Mouse (Mus musculus): ENCODE results near the gene Tbp. TPM values are rescaled to one million over a fixed set of nuclear protein-coding genes. Genes with fewer than 3 reads are reported as not detected.
"Not testable (repeated sequence)": the region's sequence is repeated elsewhere in the genome, so short reads cannot be mapped to it uniquely, and the experiment has no call there.

Tbp gene
- total and polyA plus RNA-seq, 2 experiments from 2014 or later: 16.5 to 22.5 TPM

GRCm38 (mm10) chr17:15535943-15536342, 36.3 kb downstream of the Tbp start:
- Histone ChIP-seq H3K4me1 (ENCODE audit: control insufficient read depth, insufficient read depth) (peaks cover 3% of the 10 kb centered on the region; the same call in 1 of the 2 replicates), H3K9me3 (replicated peaks; ENCODE audit: control insufficient read depth, low read length) (no peaks in the 10 kb centered on the region), H3K27me3 (ENCODE audit: control insufficient read depth, insufficient read depth, low read length) (peaks cover 12% of the 10 kb centered on the region; the same call in 1 of the 2 replicates), H3K36me3 (replicated peaks; ENCODE audit: control insufficient read depth, insufficient read depth, low read length) (no peaks in the 10 kb centered on the region), H3K27ac (ENCODE audit: low read depth) (no peak overlapping the region), H3K4me2 (ENCODE audit: low read depth, low read length) (peak overlapping the region; percentile 85), H3K9ac (replicated peaks; ENCODE audit: low read depth, low read length) (no peak overlapping the region), H3K4me3 (ENCODE audit: low read depth, low read length) (peak overlapping the region; percentile 53)
- no peak for ATAC-seq (ENCODE audit: insufficient read depth, low read depth)
- TF ChIP-seq EP300 (IDR thresholded peaks at IDR 0.05; ENCODE audit: low read depth): no peak
- TF ChIP-seq CTCF (IDR thresholded peaks at IDR 0.05; ENCODE audit: low read depth): no peak
- DNase-seq (ENCODE audit: low spot score): no peak
- 16% methylated on average over 8 of the region's 8 CpGs for WGBS

GRCm38 (mm10) chr17:15536457-15536904, 36.8 kb downstream of the Tbp start:
- Histone ChIP-seq H3K9ac (replicated peaks; ENCODE audit: low read depth, low read length) (no peak overlapping the region), H3K9me3 (replicated peaks; ENCODE audit: control insufficient read depth, low read length) (no peaks in the 10 kb centered on the region), H3K4me3 (ENCODE audit: low read depth, low read length) (peak overlapping the region; percentile 53), H3K4me2 (ENCODE audit: low read depth, low read length) (peak overlapping the region; percentile 85), H3K27me3 (ENCODE audit: control insufficient read depth, insufficient read depth, low read length) (peaks cover 12% of the 10 kb centered on the region; the same call in 1 of the 2 replicates), H3K4me1 (ENCODE audit: control insufficient read depth, insufficient read depth) (peaks cover 3% of the 10 kb centered on the region; the same call in 1 of the 2 replicates), H3K36me3 (replicated peaks; ENCODE audit: control insufficient read depth, insufficient read depth, low read length) (no peaks in the 10 kb centered on the region), H3K27ac (ENCODE audit: low read depth) (no peak overlapping the region)
- ATAC-seq (ENCODE audit: insufficient read depth, low read depth): no peak; the same call in 1 of the 2 replicates
- 0% methylated on average over 33 of the region's 33 CpGs for WGBS
- no peak for DNase-seq (ENCODE audit: low spot score)
- no peak for TF ChIP-seq CTCF (IDR thresholded peaks at IDR 0.05; ENCODE audit: low read depth)
- no peak for TF ChIP-seq EP300 (IDR thresholded peaks at IDR 0.05; ENCODE audit: low read depth)

GRCm38 (mm10) chr17:15540309-15540708, 40.6 kb downstream of the Tbp start:
- Histone ChIP-seq H3K9ac (replicated peaks; ENCODE audit: low read depth, low read length) (no peak overlapping the region), H3K36me3 (replicated peaks; ENCODE audit: control insufficient read depth, insufficient read depth, low read length) (no peaks in the 10 kb centered on the region), H3K4me2 (ENCODE audit: low read depth, low read length) (no peak overlapping the region), H3K27ac (ENCODE audit: low read depth) (no peak overlapping the region), H3K9me3 (replicated peaks; ENCODE audit: control insufficient read depth, low read length) (peaks cover 9% of the 10 kb centered on the region), H3K27me3 (ENCODE audit: control insufficient read depth, insufficient read depth, low read length) (peaks cover 10% of the 10 kb centered on the region; the same call in 1 of the 2 replicates), H3K4me1 (ENCODE audit: control insufficient read depth, insufficient read depth) (peaks cover 3% of the 10 kb centered on the region; the same call in 1 of the 2 replicates), H3K4me3 (ENCODE audit: low read depth, low read length) (no peak overlapping the region)
- DNase-seq (ENCODE audit: low spot score) (no peak), ATAC-seq (ENCODE audit: insufficient read depth, low read depth) (no peak)
- TF ChIP-seq EP300 (IDR thresholded peaks at IDR 0.05; ENCODE audit: low read depth) (no peak), CTCF (IDR thresholded peaks at IDR 0.05; ENCODE audit: low read depth) (no peak)
- 57% methylated on average over 4 of the region's 4 CpGs for WGBS

GRCm38 (mm10) chr17:15543868-15544267, 44.2 kb downstream of the Tbp start:
- H3K27ac ChIP-seq (ENCODE audit: low read depth); DNase-seq (ENCODE audit: low spot score); H3K27me3 ChIP-seq (ENCODE audit: control insufficient read depth, insufficient read depth, low read length); H3K9ac ChIP-seq (replicated peaks; ENCODE audit: low read depth, low read length); H3K4me2 ChIP-seq (ENCODE audit: low read depth, low read length); H3K36me3 ChIP-seq (replicated peaks; ENCODE audit: control insufficient read depth, insufficient read depth, low read length); ATAC-seq (ENCODE audit: insufficient read depth, low read depth); H3K4me3 ChIP-seq (ENCODE audit: low read depth, low read length); H3K9me3 ChIP-seq (replicated peaks; ENCODE audit: control insufficient read depth, low read length); H3K4me1 ChIP-seq (ENCODE audit: control insufficient read depth, insufficient read depth): not testable (repeated sequence)
- 49% methylated on average over 3 of the region's 4 CpGs for WGBS

- 68% methylated on average over 4 of the region's 4 CpGs for WGBS
- H3K4me2 ChIP-seq (ENCODE audit: low read depth, low read length): no peak overlapping the region
- H3K4me3 ChIP-seq (ENCODE audit: low read depth, low read length): no peak overlapping the region
- no peaks in the 10 kb centered on the region for H3K27me3 ChIP-seq (ENCODE audit: control insufficient read depth, insufficient read depth, low read length)
- H3K27ac ChIP-seq (ENCODE audit: low read depth): no peak overlapping the region
- no peaks in the 10 kb centered on the region for H3K36me3 ChIP-seq (replicated peaks; ENCODE audit: control insufficient read depth, insufficient read depth, low read length)
- TF ChIP-seq CTCF (IDR thresholded peaks at IDR 0.05; ENCODE audit: low read depth): no peak
- no peak for TF ChIP-seq EP300 (IDR thresholded peaks at IDR 0.05; ENCODE audit: low read depth)
- H3K9me3 ChIP-seq (replicated peaks; ENCODE audit: control insufficient read depth, low read length): peaks cover 10% of the 10 kb centered on the region
- no peak for DNase-seq (ENCODE audit: low spot score)
- H3K9ac ChIP-seq (replicated peaks; ENCODE audit: low read depth, low read length): no peak overlapping the region
- H3K4me1 ChIP-seq (ENCODE audit: control insufficient read depth, insufficient read depth): no peaks in the 10 kb centered on the region
- ATAC-seq (ENCODE audit: insufficient read depth, low read depth): no peak
Observed at GRCm38 (mm10) chr17:15546440-15546839, 46.8 kb downstream of the Tbp start.

- Histone ChIP-seq H3K4me1 (ENCODE audit: control insufficient read depth, insufficient read depth) (no peaks in the 10 kb centered on the region), H3K4me3 (ENCODE audit: low read depth, low read length) (no peak overlapping the region), H3K27ac (ENCODE audit: low read depth) (no peak overlapping the region), H3K9ac (replicated peaks; ENCODE audit: low read depth, low read length) (no peak overlapping the region), H3K36me3 (replicated peaks; ENCODE audit: control insufficient read depth, insufficient read depth, low read length) (no peaks in the 10 kb centered on the region), H3K4me2 (ENCODE audit: low read depth, low read length) (no peak overlapping the region), H3K27me3 (ENCODE audit: control insufficient read depth, insufficient read depth, low read length) (no peaks in the 10 kb centered on the region), H3K9me3 (replicated peaks; ENCODE audit: control insufficient read depth, low read length) (0 out of 2 replicates have a peak, but pooled peaks cover 6% of the 10 kb centered on the region)
- 57% methylated on average over 1 of the region's 1 CpGs for WGBS
- ATAC-seq (ENCODE audit: insufficient read depth, low read depth) (no peak), DNase-seq (ENCODE audit: low spot score) (no peak)
- TF ChIP-seq EP300 (IDR thresholded peaks at IDR 0.05; ENCODE audit: low read depth) (no peak), CTCF (IDR thresholded peaks at IDR 0.05; ENCODE audit: low read depth) (no peak)
Observed at GRCm38 (mm10) chr17:15549713-15550112, 50.0 kb downstream of the Tbp start.
